Mouse (Mus musculus) retina, postnatal 1 day (tissue): Measurements from ENCODE around the gene Golph3.

Experiments
- DNase-seq: peaks from one replicate; pipeline ENCODE4 v3.0.0-alpha.2; 2012

Gene Golph3

GRCm38 (mm10) chr15:12388726-12389489 is 67.7 kb downstream of the Golph3 start:
- DNase-seq, result peak; percentile 16

GRCm38 (mm10) chr15:12394758-12395157 is 73.5 kb downstream of the Golph3 start:
- DNase-seq, result no peak

GRCm38 (mm10) chr15:12397032-12397431 is 75.8 kb downstream of the Golph3 start:
- no peak for DNase-seq
